Mouse (Mus musculus) embryonic fibroblast, embryonic 13.5 days (primary cell): ENCODE measurements around the gene Dync2h1.

Experiments
- CTCF ChIP-seq: IDR thresholded peaks from 2 replicates; pipeline ENCODE4 v1.5.1; 2011; ENCODE audit warnings: mild to moderate bottlenecking, control low read depth, low read length, moderate library complexity, borderline replicate concordance; ENCODE audit not compliant: insufficient read depth
- POLR2A ChIP-seq: IDR thresholded peaks from 2 replicates; pipeline ENCODE4 v1.6.1; 2011; ENCODE audit warnings: low read depth, mild to moderate bottlenecking, control low read depth, low read length, moderate library complexity

DNA sequence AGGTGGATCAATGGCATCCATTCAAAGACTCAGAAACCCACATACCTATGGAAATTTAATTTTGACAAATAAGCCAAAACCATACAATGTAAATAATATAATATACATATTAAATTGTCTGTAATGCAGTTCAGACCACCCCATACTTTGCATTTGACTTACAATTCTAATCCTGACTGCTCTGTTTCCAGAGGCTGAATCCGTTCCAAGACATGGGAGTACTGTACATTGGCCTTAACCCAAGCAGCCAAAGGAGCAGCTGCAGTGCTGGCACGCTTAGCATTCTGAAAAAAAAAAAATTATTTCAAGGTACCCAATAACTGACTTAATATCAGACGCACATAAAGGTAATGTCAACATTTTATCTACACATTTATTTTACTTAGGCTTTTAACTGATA is 113.4 kb downstream of the Dync2h1 start:
- TF ChIP-seq CTCF (no peak), POLR2A (no peak)
